Mouse (Mus musculus): ENCODE results near the gene Nfix.
A peak's percentile ranks its signal among the peaks of the same experiment; 100 is the strongest.

Nfix gene

DNA sequence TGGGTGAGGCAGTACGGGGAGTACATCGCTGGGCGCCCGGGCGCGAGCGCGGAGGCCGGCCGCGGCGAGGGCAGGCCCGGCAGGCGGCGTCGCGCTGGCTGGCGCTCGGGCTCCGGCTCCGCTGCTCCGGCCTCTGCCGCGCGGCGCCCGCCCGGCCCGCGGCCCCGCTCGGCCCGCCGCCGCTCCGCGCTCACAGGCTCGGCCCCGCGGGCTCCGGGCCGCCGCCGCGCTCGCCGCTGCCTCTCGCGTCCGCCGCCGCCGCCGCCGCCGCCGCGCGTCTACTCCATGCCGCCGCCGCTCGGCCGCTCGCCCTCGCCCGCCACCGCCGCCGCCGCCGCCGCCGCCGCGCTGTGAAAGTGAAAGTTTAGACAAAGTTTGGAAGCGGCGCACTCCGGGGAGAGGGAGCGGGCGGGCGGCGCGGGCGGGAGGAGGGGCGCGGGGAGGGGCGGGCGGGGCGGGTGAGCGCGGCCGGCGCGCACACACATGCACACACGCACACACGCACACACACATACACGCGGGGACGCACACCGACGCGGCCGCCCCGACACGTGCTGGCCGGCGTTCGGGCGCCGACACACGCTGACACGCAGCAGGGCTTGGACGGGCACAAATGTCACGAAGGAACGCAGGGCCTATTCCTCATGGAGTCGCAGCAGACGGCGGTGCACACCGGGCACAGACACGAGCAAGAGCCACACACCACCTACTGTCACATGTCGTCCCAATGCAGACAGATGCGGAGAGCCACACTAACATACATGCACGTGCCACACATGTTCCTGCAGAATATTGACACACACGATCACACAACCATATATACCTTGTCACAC, at the start of gene Nfix:
TSS of gene Nfix (minus strand) at position 346 of the 833 bp plus-strand sequence.
- H3K4me3 ChIP-seq (replicated peaks; ENCODE audit: low read length), result peak within 1 kb of the TSS; percentile 69
- no peak for TF ChIP-seq POU5F1 (IDR thresholded peaks at IDR 0.05; ENCODE audit: borderline replicate concordance, low read length)
- TF ChIP-seq NANOG (IDR thresholded peaks at IDR 0.05; ENCODE audit: borderline replicate concordance, low read length), result no peak
- TF ChIP-seq CTCF (conservative IDR thresholded peaks at IDR 0.05; ENCODE audit: low read length), result no peak
- H3K27me3 ChIP-seq (ENCODE audit: insufficient read depth, low read length), result peaks cover 89% of the 10 kb centered on the region
- H3K9me3 ChIP-seq (ENCODE audit: low read length), result no peaks in the 10 kb centered on the region
- H3K36me3 ChIP-seq (ENCODE audit: insufficient read depth, low read length), result no peaks in the 10 kb centered on the region
- peaks cover 7% of the 10 kb centered on the region for H3K4me1 ChIP-seq (replicated peaks; ENCODE audit: low read depth, low read length)

DNA sequence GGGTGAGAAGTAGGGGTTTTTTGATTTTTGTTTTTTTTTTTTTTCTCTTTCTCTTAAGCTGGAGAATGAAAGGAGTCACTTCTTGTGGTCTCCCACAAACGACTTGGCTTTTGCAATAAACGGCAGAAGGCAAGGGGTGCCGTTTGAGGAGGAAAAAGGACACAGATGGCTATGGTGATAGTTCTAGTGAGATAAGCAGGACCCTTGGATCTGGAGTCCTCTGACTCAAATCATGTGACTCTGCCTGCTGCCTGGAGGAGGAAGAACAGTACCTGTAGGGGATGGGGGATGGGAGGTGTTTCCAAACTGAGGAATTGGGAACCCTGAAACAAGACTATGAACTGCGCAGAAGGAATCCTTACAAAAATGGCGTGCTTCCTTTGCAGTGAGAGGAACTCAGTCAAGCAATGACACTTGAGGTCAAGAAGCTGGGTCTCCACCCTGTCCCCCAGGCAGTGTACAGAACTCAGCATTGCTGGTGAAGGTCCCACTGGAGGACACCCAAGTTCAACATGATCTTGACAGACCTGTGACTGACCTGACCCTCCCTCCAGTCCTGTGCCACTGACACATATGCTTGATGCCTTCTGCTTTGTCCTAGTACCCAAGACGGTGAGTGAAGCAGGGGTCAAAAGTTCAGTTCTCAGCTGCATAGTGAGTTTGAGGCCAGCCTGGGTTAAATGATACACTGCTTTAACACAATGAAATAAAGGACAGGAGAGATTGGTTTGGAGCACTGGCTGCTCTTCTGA, 47.7 kb upstream of the Nfix start:
- TF ChIP-seq NANOG (IDR thresholded peaks at IDR 0.05; ENCODE audit: borderline replicate concordance, low read length) (no peak), POU5F1 (IDR thresholded peaks at IDR 0.05; ENCODE audit: borderline replicate concordance, low read length) (no peak), CTCF (conservative IDR thresholded peaks at IDR 0.05; ENCODE audit: low read length) (no peak)
- H3K9me3 ChIP-seq (ENCODE audit: low read length), result no peaks in the 10 kb centered on the region
- peak overlapping the region; percentile 77 for H3K4me3 ChIP-seq (replicated peaks; ENCODE audit: low read length)
- H3K27me3 ChIP-seq (ENCODE audit: insufficient read depth, low read length), result no peaks in the 10 kb centered on the region
- H3K4me1 ChIP-seq (replicated peaks; ENCODE audit: low read depth, low read length), result peaks cover 47% of the 10 kb centered on the region
- H3K36me3 ChIP-seq (ENCODE audit: insufficient read depth, low read length), result peaks cover 34% of the 10 kb centered on the region

DNA sequence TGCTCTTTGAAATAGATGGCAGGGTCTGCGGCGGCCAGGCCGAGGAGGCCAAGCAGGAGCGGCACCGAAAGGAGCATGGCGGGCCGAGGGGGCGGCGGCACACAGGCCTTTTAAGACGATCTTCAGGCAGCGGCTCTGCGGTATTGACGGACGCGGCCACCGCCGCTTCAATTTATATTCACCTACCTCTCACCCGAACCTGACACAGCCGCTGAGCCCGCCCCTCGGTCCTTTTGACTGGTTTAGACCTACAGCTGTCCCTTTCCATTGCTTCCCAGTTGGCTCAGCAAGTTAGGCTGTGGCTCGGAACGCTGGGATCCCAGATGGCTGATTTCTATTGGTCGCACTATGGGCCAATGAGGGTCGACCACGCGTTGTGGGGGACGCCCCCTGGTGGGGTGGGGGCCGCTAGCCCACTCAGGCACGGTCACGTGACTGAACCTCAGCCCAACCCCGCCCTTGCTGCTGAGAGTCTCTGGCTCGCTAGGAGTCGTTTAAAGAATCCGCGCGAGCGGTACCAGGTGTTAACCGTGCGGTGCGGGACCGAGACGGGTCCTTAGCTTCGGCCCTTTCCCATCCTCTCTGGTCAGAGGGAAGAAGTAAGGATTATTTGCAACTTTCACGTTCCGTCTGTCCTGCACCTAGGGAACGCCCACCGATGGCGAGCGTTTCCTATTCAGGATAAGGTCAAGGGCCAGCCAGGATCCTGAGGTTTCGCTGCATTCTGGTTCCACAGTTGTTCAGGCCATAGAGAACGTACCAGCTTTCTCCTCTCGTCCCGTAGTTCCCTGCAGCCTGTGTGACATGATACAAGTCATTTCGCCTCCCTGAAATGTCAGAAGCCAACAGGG, 46.8 kb upstream of the Nfix start, which contains the start of gene Calr:
TSS of gene Calr (minus strand) at position 213 of the 851 bp plus-strand sequence.
- peak within 1 kb of the TSS; percentile 100 for H3K4me3 ChIP-seq (replicated peaks; ENCODE audit: low read length)
- H3K27me3 ChIP-seq (ENCODE audit: insufficient read depth, low read length), result no peaks in the 10 kb centered on the region
- H3K9me3 ChIP-seq (ENCODE audit: low read length), result no peaks in the 10 kb centered on the region
- peaks cover 50% of the 10 kb centered on the region for H3K4me1 ChIP-seq (replicated peaks; ENCODE audit: low read depth, low read length)
- TF ChIP-seq CTCF (conservative IDR thresholded peaks at IDR 0.05; ENCODE audit: low read length), result no peak
- no peak for TF ChIP-seq NANOG (IDR thresholded peaks at IDR 0.05; ENCODE audit: borderline replicate concordance, low read length)
- no peak for TF ChIP-seq POU5F1 (IDR thresholded peaks at IDR 0.05; ENCODE audit: borderline replicate concordance, low read length)
- H3K36me3 ChIP-seq (ENCODE audit: insufficient read depth, low read length), result peaks cover 43% of the 10 kb centered on the region

DNA sequence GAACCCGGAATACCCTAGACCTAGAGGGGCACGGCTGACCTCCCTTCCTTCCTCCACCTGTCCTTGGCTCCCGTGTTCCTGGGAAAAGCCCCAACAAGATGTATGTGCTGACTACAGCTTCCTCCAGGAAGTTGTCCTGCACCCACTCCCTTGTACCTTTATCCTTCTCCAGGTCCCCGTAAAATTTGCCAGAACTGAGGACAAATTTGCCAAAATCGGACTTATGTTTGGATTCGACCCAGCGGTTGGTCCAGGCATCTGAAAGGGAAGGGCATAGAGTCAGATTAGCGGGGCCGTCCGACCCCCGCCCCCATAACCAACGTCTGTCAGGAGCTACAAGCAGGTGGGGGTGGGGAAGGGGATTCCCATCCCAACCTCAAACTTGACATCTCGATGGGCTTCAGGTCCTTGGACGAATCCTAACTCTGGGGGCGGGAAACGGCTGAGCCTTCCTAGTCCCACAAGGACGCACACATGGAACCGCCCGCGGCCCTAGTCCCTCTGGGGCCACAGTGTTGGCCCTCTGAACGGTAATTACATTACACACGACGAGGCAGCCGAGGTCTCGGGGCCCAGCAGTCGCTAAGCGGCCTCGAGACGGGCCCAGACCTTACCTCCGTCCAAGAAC, 46.1 kb upstream of the Nfix start:
- Histone ChIP-seq H3K27me3 (ENCODE audit: insufficient read depth, low read length) (no peaks in the 10 kb centered on the region), H3K4me1 (replicated peaks; ENCODE audit: low read depth, low read length) (peaks cover 50% of the 10 kb centered on the region), H3K4me3 (replicated peaks; ENCODE audit: low read length) (peak overlapping the region; percentile 100), H3K36me3 (ENCODE audit: insufficient read depth, low read length) (peaks cover 51% of the 10 kb centered on the region), H3K9me3 (ENCODE audit: low read length) (no peaks in the 10 kb centered on the region)
- TF ChIP-seq CTCF (conservative IDR thresholded peaks at IDR 0.05; ENCODE audit: low read length), result no peak
- no peak for TF ChIP-seq NANOG (IDR thresholded peaks at IDR 0.05; ENCODE audit: borderline replicate concordance, low read length)
- no peak for TF ChIP-seq POU5F1 (IDR thresholded peaks at IDR 0.05; ENCODE audit: borderline replicate concordance, low read length)

DNA sequence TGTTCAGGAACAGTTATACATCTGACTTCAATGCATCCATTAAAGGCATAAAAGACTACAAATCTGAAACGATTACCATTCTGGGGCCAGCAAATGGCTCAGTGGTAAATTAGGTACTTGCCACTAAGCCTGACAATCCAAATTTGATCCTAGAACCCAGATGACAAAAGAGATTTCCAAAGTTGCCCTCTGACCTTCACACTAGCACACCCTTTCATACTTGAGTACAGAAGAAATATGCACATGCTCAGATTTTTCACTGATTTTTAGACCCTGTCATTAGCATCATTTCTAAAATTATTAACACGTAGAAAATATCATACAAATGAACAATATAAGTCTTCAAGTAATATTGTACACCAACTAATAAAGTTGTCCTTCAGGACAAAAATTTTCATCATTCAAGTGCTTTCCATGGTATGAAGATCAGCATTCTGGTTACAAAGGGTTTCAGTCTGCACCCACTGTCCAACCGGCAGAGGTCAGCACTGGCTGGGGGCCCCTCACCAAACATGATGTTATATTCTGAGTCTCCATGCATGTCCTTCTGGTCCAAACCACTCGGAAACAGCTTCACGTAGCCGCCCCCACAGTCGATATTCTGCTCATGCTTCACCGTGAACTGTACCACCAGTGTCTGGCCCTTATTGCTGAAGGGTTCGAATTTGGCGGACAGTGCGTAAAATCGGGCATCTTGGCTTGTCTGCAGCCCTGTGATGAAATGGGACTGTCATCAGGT, 45.4 kb upstream of the Nfix start:
- peaks cover 55% of the 10 kb centered on the region for H3K36me3 ChIP-seq (ENCODE audit: insufficient read depth, low read length)
- H3K4me3 ChIP-seq (replicated peaks; ENCODE audit: low read length), result peak overlapping the region; percentile 100
- no peaks in the 10 kb centered on the region for H3K27me3 ChIP-seq (ENCODE audit: insufficient read depth, low read length)
- H3K9me3 ChIP-seq (ENCODE audit: low read length), result no peaks in the 10 kb centered on the region
- H3K4me1 ChIP-seq (replicated peaks; ENCODE audit: low read depth, low read length), result peaks cover 50% of the 10 kb centered on the region
- TF ChIP-seq NANOG (IDR thresholded peaks at IDR 0.05; ENCODE audit: borderline replicate concordance, low read length) (no peak), CTCF (conservative IDR thresholded peaks at IDR 0.05; ENCODE audit: low read length) (no peak)

DNA sequence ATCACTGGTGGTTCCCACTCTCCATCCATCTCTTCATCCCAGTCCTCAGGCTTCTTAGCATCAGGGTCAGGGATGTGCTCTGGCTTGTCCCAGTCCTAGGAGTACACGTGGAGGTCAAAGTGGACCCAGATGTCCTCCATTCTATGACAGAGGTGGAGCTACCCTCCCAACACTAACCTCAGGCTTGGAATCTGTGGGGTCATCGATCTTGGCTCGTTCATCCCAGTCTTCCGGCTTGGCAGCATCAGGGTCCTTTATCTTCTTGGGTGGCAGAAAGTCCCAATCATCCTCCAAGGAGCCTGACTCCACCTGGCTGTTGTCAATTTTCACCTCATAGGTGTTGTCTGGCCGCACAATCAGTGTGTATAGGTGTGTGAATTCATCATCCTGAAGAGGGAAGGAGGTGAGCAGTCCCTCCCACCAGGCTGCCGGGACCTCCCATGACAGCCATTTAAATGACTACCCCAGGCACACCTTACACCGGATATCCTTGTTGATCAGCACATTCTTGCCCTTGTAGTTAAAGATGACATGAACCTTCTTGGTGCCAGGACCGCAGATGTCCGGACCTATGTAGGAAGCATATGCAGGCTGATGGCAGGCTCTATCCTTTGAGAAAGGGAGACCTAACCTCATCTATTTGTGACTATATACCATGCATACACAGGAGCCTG, 44.4 kb upstream of the Nfix start:
- Histone ChIP-seq H3K36me3 (ENCODE audit: insufficient read depth, low read length) (peaks cover 56% of the 10 kb centered on the region), H3K4me3 (replicated peaks; ENCODE audit: low read length) (peak overlapping the region; percentile 100), H3K4me1 (replicated peaks; ENCODE audit: low read depth, low read length) (peaks cover 53% of the 10 kb centered on the region), H3K27me3 (ENCODE audit: insufficient read depth, low read length) (no peaks in the 10 kb centered on the region), H3K9me3 (ENCODE audit: low read length) (no peaks in the 10 kb centered on the region)
- TF ChIP-seq CTCF (conservative IDR thresholded peaks at IDR 0.05; ENCODE audit: low read length) (no peak), POU5F1 (IDR thresholded peaks at IDR 0.05; ENCODE audit: borderline replicate concordance, low read length) (no peak), NANOG (IDR thresholded peaks at IDR 0.05; ENCODE audit: borderline replicate concordance, low read length) (no peak)

DNA sequence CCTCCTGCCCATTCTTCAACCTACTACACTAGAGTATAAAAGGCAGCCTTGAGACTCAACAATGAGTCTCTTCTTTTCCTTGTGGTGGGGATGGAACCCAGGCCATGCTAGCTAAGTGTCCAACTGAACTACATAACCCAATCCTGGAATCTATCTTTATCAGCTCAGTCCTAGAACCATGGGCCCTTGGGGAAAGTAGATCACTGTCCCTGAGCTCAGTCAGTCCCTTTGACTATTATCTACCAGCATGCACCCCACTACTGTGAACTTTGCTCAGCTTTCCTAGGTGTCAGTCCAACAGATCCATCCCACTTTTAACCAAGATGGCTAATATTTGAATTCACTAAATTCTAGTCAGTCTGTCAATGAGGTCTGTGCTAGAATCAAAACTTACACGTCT, 41.4 kb upstream of the Nfix start:
- Histone ChIP-seq H3K4me3 (replicated peaks; ENCODE audit: low read length) (no peak overlapping the region), H3K36me3 (ENCODE audit: insufficient read depth, low read length) (peaks cover 86% of the 10 kb centered on the region), H3K4me1 (replicated peaks; ENCODE audit: low read depth, low read length) (peaks cover 69% of the 10 kb centered on the region), H3K9me3 (ENCODE audit: low read length) (no peaks in the 10 kb centered on the region), H3K27me3 (ENCODE audit: insufficient read depth, low read length) (no peaks in the 10 kb centered on the region)
- no peak for TF ChIP-seq NANOG (IDR thresholded peaks at IDR 0.05; ENCODE audit: borderline replicate concordance, low read length)
- no peak for TF ChIP-seq POU5F1 (IDR thresholded peaks at IDR 0.05; ENCODE audit: borderline replicate concordance, low read length)
- no peak for TF ChIP-seq CTCF (conservative IDR thresholded peaks at IDR 0.05; ENCODE audit: low read length)
